Mouse (Mus musculus) adrenal gland, postnatal 14 days (tissue): ENCODE measurements around the gene Git2. TPM values are rescaled to one million over a fixed set of nuclear protein-coding genes. Genes with fewer than 3 reads are reported as not detected.

Source experiments
- DNase-seq: peaks from one replicate; pipeline ENCODE4 v3.0.0; 2021; ENCODE audit warnings: mixed read lengths
- microRNA-seq, 2 experiments: library from miRNA; unstranded; fragments of <30 nt; microRNA quantifications; one replicate each; pipeline ENCODE4 v1.2.0; 2021
- total RNA-seq: library from RNA; stranded (reverse); gene quantifications from 2 replicates; pipeline ENCODE4 v1.2.3, GENCODE M21; 2021

Git2 gene
- total RNA-seq, 1 experiment from 2014 or later: 42.7 TPM

- no peak for DNase-seq
These were observed 88.5 kb downstream of the Git2 start for GRCm38 (mm10) chr5:114686726-114687210.

DNA sequence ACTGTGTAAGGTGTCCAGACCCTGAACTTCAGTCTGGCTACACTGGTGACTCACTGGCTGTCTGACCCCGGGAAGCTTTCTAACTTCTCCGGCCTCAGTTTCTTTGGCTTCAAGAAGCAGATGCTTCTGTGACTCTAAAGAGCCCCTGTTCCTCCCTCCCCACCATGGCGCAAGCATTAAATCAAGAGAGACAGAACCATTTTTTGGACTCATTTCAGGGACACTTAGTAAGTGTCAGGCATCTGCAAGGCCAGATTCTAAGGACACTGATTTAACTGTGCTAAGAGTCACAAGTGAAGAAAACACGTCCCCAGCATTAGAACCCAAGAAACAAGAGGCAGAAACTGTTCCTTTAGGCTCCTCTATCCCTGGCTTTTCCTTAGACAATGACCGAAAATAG, 89.3 kb downstream of the Git2 start:
- DNase-seq: peak; percentile 40

DNA sequence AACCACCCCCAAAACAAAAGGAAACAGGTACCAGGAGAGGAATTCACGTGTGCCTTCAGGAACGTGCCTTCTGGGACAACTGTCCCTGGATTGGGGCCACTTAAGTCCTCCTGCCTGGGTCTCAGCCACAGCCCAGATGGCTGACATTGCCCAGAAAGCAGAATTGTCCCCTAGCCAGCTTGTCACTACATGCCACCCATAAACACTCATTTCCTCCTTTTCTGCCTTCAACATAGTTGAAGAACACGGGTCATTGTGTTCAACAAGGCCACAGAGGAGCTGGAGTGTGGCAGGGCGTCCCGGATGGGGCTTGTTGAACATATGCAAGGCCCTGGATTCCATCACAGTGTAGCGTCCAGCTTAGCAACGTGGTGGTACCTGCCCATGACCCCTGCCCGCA, 93.6 kb downstream of the Git2 start:
- DNase-seq: no peak

- no peak for DNase-seq
These were observed 94.5 kb downstream of the Git2 start for GRCm38 (mm10) chr5:114680676-114681285.

DNA sequence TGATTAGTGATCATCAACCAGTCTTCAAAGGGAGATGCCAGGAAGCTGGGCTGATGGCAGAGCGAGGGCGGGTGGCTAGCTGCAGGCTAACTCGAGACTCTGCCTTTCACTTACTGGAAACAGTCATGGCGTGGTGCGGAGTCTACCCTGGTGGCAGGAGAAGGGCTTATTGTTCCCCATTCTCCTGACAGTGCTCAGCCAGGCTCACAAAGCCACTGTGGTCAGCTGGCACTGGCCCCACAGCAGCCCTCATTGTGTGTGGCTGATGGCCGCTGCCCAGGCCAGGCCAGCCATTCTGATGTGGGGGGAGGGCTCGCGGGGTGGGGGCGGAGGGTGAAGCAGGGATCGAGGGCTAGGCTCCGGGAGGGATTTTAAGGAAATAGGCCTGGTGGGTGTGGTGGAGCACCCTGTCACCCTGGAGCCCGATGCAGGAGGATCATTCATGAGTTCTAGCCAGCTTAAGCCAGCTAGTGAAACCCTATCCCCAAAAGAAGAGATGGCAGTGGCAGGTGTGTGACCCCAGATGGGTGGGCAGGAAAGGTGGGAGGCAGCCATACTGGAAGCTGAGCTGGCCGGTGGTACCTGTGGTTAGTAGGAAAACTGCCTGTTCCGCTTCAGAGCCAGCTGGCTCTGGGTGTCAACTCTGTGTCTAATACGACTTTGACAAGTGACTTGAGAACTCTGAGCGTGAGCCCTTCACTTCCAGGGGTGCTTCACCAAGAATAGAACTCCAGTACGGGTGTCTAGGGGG, 95.3 kb downstream of the Git2 start:
- no peak for DNase-seq

Small RNA genes within 50 kb of the gene (microRNA-seq; reads per million reads assigned to microRNA genes)
- 0 reads per million in 2 experiments for gene Mir7028

Other genes starting within 250 kb of the Git2 start
- 55.8 and 77.0 TPM in 2 replicates for gene Fam222a, start 207.5 kb downstream of the Git2 start, total RNA-seq
- 2.1 and 3.6 TPM in 2 replicates for gene Trpv4, start 117.1 kb downstream of the Git2 start, total RNA-seq
- 39.2 and 41.7 TPM in 2 replicates for gene Gltp, start 84.5 kb downstream of the Git2 start, total RNA-seq
- gene Tchp, start 67.8 kb downstream of the Git2 start, total RNA-seq: 6.9 and 10.0 TPM in 2 replicates
- gene Ankrd13a, start 840 bp downstream of the Git2 start, total RNA-seq: 89.4 and 95.0 TPM in 2 replicates
- gene 1500011B03Rik, start 48.0 kb upstream of the Git2 start, total RNA-seq: 36.8 and 43.6 TPM in 2 replicates
- not detected in 2 replicates for gene 4930519G04Rik, start 78.1 kb upstream of the Git2 start, total RNA-seq
- gene Gm9936, start 83.2 kb upstream of the Git2 start, total RNA-seq: not detected in 2 replicates
- gene Oasl2, start 121.4 kb upstream of the Git2 start, total RNA-seq: 6.5 and 7.7 TPM in 2 replicates
- 0.83 and 1.5 TPM in 2 replicates for gene Oasl1, start 147.7 kb upstream of the Git2 start, total RNA-seq
- 36.2 and 36.3 TPM in 2 replicates for gene 2210016L21Rik, start 166.6 kb upstream of the Git2 start, total RNA-seq
- gene Hnf1a, start 195.6 kb upstream of the Git2 start, total RNA-seq: 0.26 and 2.0 TPM in 2 replicates
- gene Sppl3, start 235.6 kb upstream of the Git2 start, total RNA-seq: 54.8 and 59.2 TPM in 2 replicates